Mouse (Mus musculus) right cerebral cortex, postnatal 36 days (tissue): ENCODE measurements at regions not wholly inside any gene's neighbourhood (a gene's known extent, or its start where the extent isn't known, plus 50 kb on each side); places are given as distances from the start of the nearest gene placed in this dataset.
"Not testable (repeated sequence)": the region's sequence is repeated elsewhere in the genome, so short reads cannot be mapped to it uniquely, and the experiment has no call there.

ENCODE experiments used
- DNase-seq, 2 experiments: peaks; one replicate each; pipeline ENCODE4 v3.0.0; 2022; ENCODE audit warnings: low spot score in 2 of 2, mixed read lengths in 1 of 2

- DNase-seq: no peak
Measured at GRCm38 (mm10) chr4:97509576-97509975, 263.0 kb upstream of the Nfia start.

GRCm38 (mm10) chr4:97505734-97506133 is 266.8 kb upstream of the Nfia start:
- no peak for DNase-seq

- DNase-seq: no peak
Measured at GRCm38 (mm10) chr4:97491248-97491804, 281.2 kb upstream of the Nfia start.

- no peak for DNase-seq
Measured at GRCm38 (mm10) chr4:97486354-97486753, 286.2 kb upstream of the Nfia start.

GRCm38 (mm10) chr4:97485225-97485624 is 287.3 kb upstream of the Nfia start:
- DNase-seq: no peak

- no peak for DNase-seq
Measured at GRCm38 (mm10) chr4:97482701-97483246, 289.8 kb upstream of the Nfia start.

GRCm38 (mm10) chr4:97481836-97482235 is 290.7 kb upstream of the Nfia start:
- no peak for DNase-seq

GRCm38 (mm10) chr4:97476571-97477190 is 293.7 kb upstream of the Gm10192 start:
- DNase-seq: peak in 1 of 2 experiments; percentile 2

- not testable (repeated sequence) for DNase-seq
Measured at GRCm38 (mm10) chr4:97473492-97473891, 290.5 kb upstream of the Gm10192 start.

- no peak for DNase-seq
Measured at GRCm38 (mm10) chr4:97465932-97466666, 283.1 kb upstream of the Gm10192 start.

GRCm38 (mm10) chr4:97465517-97465916 is 282.6 kb upstream of the Gm10192 start:
- DNase-seq: no peak

- DNase-seq: no peak
Measured at GRCm38 (mm10) chr4:97461177-97461576, 278.2 kb upstream of the Gm10192 start.

GRCm38 (mm10) chr4:97439288-97440029 is 256.5 kb upstream of the Gm10192 start:
- no peak for DNase-seq

- no peak for DNase-seq
Measured at GRCm38 (mm10) chr4:97432681-97433080, 249.7 kb upstream of the Gm10192 start.

- no peak for DNase-seq
Measured at GRCm38 (mm10) chr4:97432094-97432493, 249.1 kb upstream of the Gm10192 start.

- no peak for DNase-seq
Measured at GRCm38 (mm10) chr4:97431239-97431638, 248.3 kb upstream of the Gm10192 start.

- DNase-seq: no peak
Measured at GRCm38 (mm10) chr4:97419845-97420244, 236.9 kb upstream of the Gm10192 start.

- peak; percentile 2 to 3 for DNase-seq
Measured at GRCm38 (mm10) chr4:97418616-97419015, 235.7 kb upstream of the Gm10192 start.

- no peak for DNase-seq
Measured at GRCm38 (mm10) chr4:97417943-97418342, 235.0 kb upstream of the Gm10192 start.

GRCm38 (mm10) chr4:97408633-97409296 is 225.8 kb upstream of the Gm10192 start:
- no peak for DNase-seq

- DNase-seq: no peak
Measured at GRCm38 (mm10) chr4:97394697-97395280, 211.8 kb upstream of the Gm10192 start.
